Comparison of ENCODE assay signal across 18 mouse cellular contexts in the genomic region with DNA sequence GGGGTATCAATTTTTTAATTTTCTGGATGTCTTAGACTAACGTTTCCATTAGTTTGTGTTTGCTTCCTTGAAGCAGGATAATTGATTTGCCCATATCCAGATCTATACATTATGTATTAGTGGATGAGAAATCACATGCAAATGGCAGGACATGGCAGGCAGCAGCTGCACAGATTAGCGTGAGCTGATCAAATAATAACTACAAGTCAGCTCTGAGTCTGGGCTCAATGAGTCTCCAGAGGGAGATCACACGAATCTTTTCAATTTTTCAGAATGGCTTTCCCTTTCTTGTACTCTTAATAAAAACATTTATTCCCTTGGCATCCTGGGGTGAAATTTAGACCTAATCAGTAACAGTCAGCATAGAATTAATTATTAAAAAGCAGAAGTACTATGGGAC. TPM values are rescaled to one million over a fixed set of nuclear protein-coding genes. Genes with fewer than 3 reads are reported as not detected.
DNase-seq lines count a peak whose midpoint lies in the region; ATAC-seq and TF ChIP-seq lines count a peak whose summit lies in the region.
"Had no signal": no experiment of that assay in that cellular context is flagged by ENCODE, and none has a peak within 500 bp of the region (broad histone marks: within the 10 kb centered on the region; RNA-seq: fewer than 3 reads in every experiment).

No protein-coding gene starts in this region.

- H3K27ac ChIP-seq in liver, embryonic 12.5 days = peak overlapping the region; percentile 61; the same call in 1 of the 2 replicates
- H3K27ac ChIP-seq in liver, embryonic 11.5 days (ENCODE audit: low read depth, low read length) = no peak overlapping the region
- peak overlapping the region; percentile 68 for H3K27ac ChIP-seq in midbrain, embryonic 13.5 days
- H3K27ac ChIP-seq in midbrain, postnatal 0 days (ENCODE audit: low read depth, low read length) = no peak overlapping the region
- 0 out of 2 replicates have a peak overlapping the region, but pooled peaks have one; percentile 35 for H3K27ac ChIP-seq in hindbrain, embryonic 13.5 days
- H3K27ac ChIP-seq: embryonic facial prominence, embryonic 10.5 days; forebrain, embryonic 13.5 days; heart, embryonic 13.5 days had no signal

- no peak for ATAC-seq in liver, embryonic 12.5 days
- ATAC-seq in liver, embryonic 11.5 days (replicated peaks; ENCODE audit: low FRiP score) = no peak
- ATAC-seq in midbrain, embryonic 13.5 days = peak; percentile 88
- no peak for ATAC-seq in midbrain, postnatal 0 days (ENCODE audit: low FRiP score)
- peak; percentile 39; the same call in 1 of the 2 replicates for ATAC-seq in hindbrain, embryonic 13.5 days (ENCODE audit: low FRiP score)
- ATAC-seq in megakaryocyte, adult 5-6 weeks (ENCODE audit: poor library complexity, severe bottlenecking) = no peak
- ATAC-seq: forebrain, embryonic 13.5 days had no signal

- H3K36me3 ChIP-seq in liver, embryonic 12.5 days = no peaks in the 10 kb centered on the region
- H3K36me3 ChIP-seq in liver, embryonic 11.5 days (ENCODE audit: control insufficient read depth, insufficient read depth, low read length) = no peaks in the 10 kb centered on the region
- no peaks in the 10 kb centered on the region for H3K36me3 ChIP-seq in midbrain, embryonic 13.5 days
- H3K36me3 ChIP-seq in midbrain, postnatal 0 days (ENCODE audit: insufficient read depth, low read length) = no peaks in the 10 kb centered on the region
- H3K36me3 ChIP-seq in hindbrain, embryonic 13.5 days = no peaks in the 10 kb centered on the region
- H3K36me3 ChIP-seq: embryonic facial prominence, embryonic 10.5 days; heart, embryonic 13.5 days had no signal

- WGBS in liver, embryonic 12.5 days (ENCODE audit: insufficient replicate concordance) = 74% methylated on average over 3 of the region's 3 CpGs
- WGBS in liver, embryonic 11.5 days = 84% methylated on average over 3 of the region's 3 CpGs
- 24% methylated on average over 3 of the region's 3 CpGs for WGBS in midbrain, embryonic 13.5 days
- WGBS in midbrain, postnatal 0 days = 30% methylated on average over 3 of the region's 3 CpGs
- 20% methylated on average over 3 of the region's 3 CpGs for WGBS in hindbrain, embryonic 13.5 days

- no peak for TF ChIP-seq CTCF in midbrain, postnatal 0 days (IDR thresholded peaks at IDR 0.05)
- no peak for TF ChIP-seq CTCF in brain, embryonic 14.5 days (IDR thresholded peaks at IDR 0.05; ENCODE audit: borderline replicate concordance, extremely low read depth, insufficient read depth, insufficient read length)

- no peak overlapping the region for H3K4me2 ChIP-seq in liver, embryonic 12.5 days
- no peak overlapping the region for H3K4me2 ChIP-seq in liver, embryonic 11.5 days
- H3K4me2 ChIP-seq in midbrain, embryonic 13.5 days (replicated peaks) = no peak overlapping the region
- no peak overlapping the region for H3K4me2 ChIP-seq in midbrain, postnatal 0 days (ENCODE audit: low read depth, low read length, poor library complexity, severe bottlenecking)
- H3K4me2 ChIP-seq in hindbrain, embryonic 13.5 days = no peak overlapping the region
- H3K4me2 ChIP-seq: forebrain, embryonic 13.5 days; heart, embryonic 13.5 days had no signal

- no peaks in the 10 kb centered on the region for H3K27me3 ChIP-seq in liver, embryonic 12.5 days (replicated peaks)
- no peaks in the 10 kb centered on the region for H3K27me3 ChIP-seq in liver, embryonic 11.5 days (replicated peaks; ENCODE audit: control insufficient read depth, insufficient read depth, low read length)
- no peaks in the 10 kb centered on the region for H3K27me3 ChIP-seq in midbrain, embryonic 13.5 days
- no peaks in the 10 kb centered on the region for H3K27me3 ChIP-seq in midbrain, postnatal 0 days (ENCODE audit: insufficient read depth, low read length)
- H3K27me3 ChIP-seq in hindbrain, embryonic 13.5 days = no peaks in the 10 kb centered on the region
- H3K27me3 ChIP-seq: forebrain, embryonic 13.5 days; heart, embryonic 13.5 days had no signal

- H3K4me3 ChIP-seq in liver, embryonic 12.5 days = no peak overlapping the region
- no peak overlapping the region for H3K4me3 ChIP-seq in liver, embryonic 11.5 days (ENCODE audit: low read depth, low read length)
- no peak overlapping the region for H3K4me3 ChIP-seq in midbrain, embryonic 13.5 days (replicated peaks)
- no peak overlapping the region for H3K4me3 ChIP-seq in midbrain, postnatal 0 days (ENCODE audit: low read depth, low read length)
- no peak overlapping the region for H3K4me3 ChIP-seq in hindbrain, embryonic 13.5 days
- H3K4me3 ChIP-seq: embryonic facial prominence, embryonic 10.5 days; forebrain, embryonic 13.5 days; heart, embryonic 13.5 days had no signal

- peaks cover 45% of the 10 kb centered on the region for H3K4me1 ChIP-seq in liver, embryonic 12.5 days
- H3K4me1 ChIP-seq in liver, embryonic 11.5 days (replicated peaks; ENCODE audit: control insufficient read depth, insufficient read depth, low read length) = peaks cover 6% of the 10 kb centered on the region
- H3K4me1 ChIP-seq in midbrain, embryonic 13.5 days (replicated peaks) = peaks cover 6% of the 10 kb centered on the region
- no peaks in the 10 kb centered on the region for H3K4me1 ChIP-seq in midbrain, postnatal 0 days (ENCODE audit: insufficient read depth, low read length)
- H3K4me1 ChIP-seq in hindbrain, embryonic 13.5 days (replicated peaks) = peaks cover 6% of the 10 kb centered on the region; the same call in 1 of the 2 replicates
- H3K4me1 ChIP-seq: embryonic facial prominence, embryonic 10.5 days; forebrain, embryonic 13.5 days had no signal

- no peak for DNase-seq in liver, embryonic 11.5 days (ENCODE audit: low spot score)
- no peak for DNase-seq in midbrain, postnatal 0 days (ENCODE audit: low spot score)
- DNase-seq in brain, embryonic 14.5 days (ENCODE audit: low read depth) = peak; percentile 76
- DNase-seq in thymus, postnatal 10 days (ENCODE audit: low spot score in 2 of 2) = no peak
- DNase-seq: adrenal gland, adult 2 months; adrenal gland, postnatal 25 days; cerebellum, adult 2 months; cerebellum, postnatal 10 days; gastrocnemius, postnatal 36 days; heart, adult 11 months; heart, postnatal 36 days had no signal

- H3K9ac ChIP-seq in liver, embryonic 12.5 days = no peak overlapping the region
- H3K9ac ChIP-seq in liver, embryonic 11.5 days (ENCODE audit: low read depth, low read length) = no peak overlapping the region
- H3K9ac ChIP-seq in midbrain, embryonic 13.5 days (replicated peaks) = no peak overlapping the region
- no peak overlapping the region for H3K9ac ChIP-seq in midbrain, postnatal 0 days (replicated peaks; ENCODE audit: low read length, poor library complexity, severe bottlenecking)
- no peak overlapping the region for H3K9ac ChIP-seq in hindbrain, embryonic 13.5 days
- H3K9ac ChIP-seq: forebrain, embryonic 13.5 days; heart, embryonic 13.5 days had no signal

- H3K9me3 ChIP-seq in liver, embryonic 12.5 days (replicated peaks) = no peaks in the 10 kb centered on the region
- no peaks in the 10 kb centered on the region for H3K9me3 ChIP-seq in liver, embryonic 11.5 days (ENCODE audit: control insufficient read depth, low read length)
- no peaks in the 10 kb centered on the region for H3K9me3 ChIP-seq in midbrain, embryonic 13.5 days
- no peaks in the 10 kb centered on the region for H3K9me3 ChIP-seq in midbrain, postnatal 0 days (ENCODE audit: low read length)
- H3K9me3 ChIP-seq in hindbrain, embryonic 13.5 days = no peaks in the 10 kb centered on the region
- H3K9me3 ChIP-seq: embryonic facial prominence, embryonic 10.5 days; forebrain, embryonic 13.5 days; heart, embryonic 13.5 days had no signal

- no peak for TF ChIP-seq POLR2A in brain, embryonic 14.5 days (IDR thresholded peaks at IDR 0.05; ENCODE audit: borderline replicate concordance, extremely low read depth, insufficient read depth, insufficient read length, poor library complexity, severe bottlenecking)

RNA-seq across cellular contexts. Expression of gene Tom1l1, which starts 34.1 kb away (rescaled TPM):
- 60.4 and 64.9 TPM in 2 replicates for polyA plus RNA-seq in liver, embryonic 12.5 days (2016; fragmentation: Nextera tagmentation; extraction: Ambion mirVana)
- polyA plus RNA-seq in liver, embryonic 11.5 days (2014; fragmentation: Nextera tagmentation; extraction: Ambion mirVana) = 60.7 and 66.0 TPM in 2 replicates
- polyA plus RNA-seq in midbrain, embryonic 13.5 days (2015; fragmentation: Nextera tagmentation; extraction: Ambion mirVana) = 12.8 and 13.1 TPM in 2 replicates
- total RNA-seq in midbrain, postnatal 0 days (2014; rRNA removed) = 12.6 and 13.9 TPM in 2 replicates
- polyA plus RNA-seq in midbrain, postnatal 0 days (2015; fragmentation: Nextera tagmentation; extraction: Ambion mirVana) = 17.9 and 19.6 TPM in 2 replicates
- 6.1 and 14.0 TPM in 2 replicates for polyA plus RNA-seq in brain, embryonic 14.5 days (2012; rRNA removed)
- 15.0 and 17.6 TPM in 2 replicates for polyA plus RNA-seq in hindbrain, embryonic 13.5 days (2015; fragmentation: Nextera tagmentation; extraction: Ambion mirVana)
- total RNA-seq in megakaryocyte, adult 5-6 weeks (2015) = 0.47 and 1.3 TPM in 2 replicates
- total RNA-seq in megakaryocyte, adult 5-6 weeks (2017) = 2.2 and 5.9 TPM in 2 replicates

Comparison
In these comparisons a context has a peak if more than half of its experiments do, and no peak if none do; other contexts are left out.
1. ATAC-seq: peak in midbrain, embryonic 13.5 days (single experiment) and hindbrain, embryonic 13.5 days (single experiment); none in liver, embryonic 12.5 days (single experiment), liver, embryonic 11.5 days (single experiment), midbrain, postnatal 0 days (single experiment) and megakaryocyte, adult 5-6 weeks (single experiment).
2. H3K27ac ChIP-seq: peak in liver, embryonic 12.5 days (single experiment), midbrain, embryonic 13.5 days (single experiment) and hindbrain, embryonic 13.5 days (single experiment); none in liver, embryonic 11.5 days (single experiment) and midbrain, postnatal 0 days (single experiment).